In the genomic region with DNA sequence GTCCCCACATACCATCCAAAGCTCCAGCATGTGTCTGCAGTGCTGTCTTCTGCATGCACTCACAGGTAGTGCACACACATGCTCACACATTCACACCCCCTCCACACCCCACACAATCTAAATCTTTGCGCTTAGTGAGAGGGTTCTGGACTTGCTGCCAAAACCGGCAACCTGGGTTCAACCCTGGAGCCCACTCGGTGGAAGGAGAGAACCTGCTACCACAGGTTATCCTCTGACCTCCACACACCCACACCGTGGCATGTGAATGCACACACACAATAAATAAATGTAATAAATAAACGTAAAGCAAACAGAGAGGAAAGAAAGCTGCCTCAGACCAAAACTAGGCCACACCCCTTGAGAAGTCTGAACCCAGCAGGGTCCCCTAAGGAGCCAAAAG, we compare ENCODE assay signal across 8 mouse cellular contexts. TPM values are rescaled to one million over a fixed set of nuclear protein-coding genes. Genes with fewer than 3 reads are reported as not detected.
DNase-seq lines count a peak whose midpoint lies in the region; ATAC-seq and TF ChIP-seq lines count a peak whose summit lies in the region.

No protein-coding gene starts in this region.

- H3K9me3 ChIP-seq in heart, embryonic 15.5 days (replicated peaks), result no peaks in the 10 kb centered on the region
- no peaks in the 10 kb centered on the region for H3K9me3 ChIP-seq in heart, embryonic 16.5 days (replicated peaks; ENCODE audit: control insufficient read depth, low read length)
- H3K9me3 ChIP-seq in midbrain, embryonic 10.5 days (replicated peaks), result no peaks in the 10 kb centered on the region

- H3K4me1 ChIP-seq in heart, embryonic 15.5 days (replicated peaks), result peaks cover 32% of the 10 kb centered on the region
- H3K4me1 ChIP-seq in bone marrow, adult 2 months (ENCODE audit: control insufficient read depth, insufficient read depth, low read length), result peaks cover 6% of the 10 kb centered on the region; the same call in 1 of the 2 replicates
- peaks cover 25% of the 10 kb centered on the region for H3K4me1 ChIP-seq in heart, embryonic 16.5 days (ENCODE audit: control insufficient read depth, insufficient read depth, low read length)
- peaks cover 33% of the 10 kb centered on the region for H3K4me1 ChIP-seq in midbrain, embryonic 10.5 days

- no peak for DNase-seq in heart, postnatal 10 days
- no peak for DNase-seq in midbrain, embryonic 10.5 days (ENCODE audit: low spot score)
- no peak for DNase-seq in right cerebral cortex, postnatal 14 days
- DNase-seq in left cerebral cortex, postnatal 25 days (ENCODE audit: low spot score in 2 of 2), result no peak
- DNase-seq in c-Kit-positive CD71-positive TER-119-positive erythroid progenitor cells, embryonic 14.5 days (ENCODE audit: low spot score), result no peak

- H3K27me3 ChIP-seq in heart, embryonic 15.5 days, result no peaks in the 10 kb centered on the region
- no peaks in the 10 kb centered on the region for H3K27me3 ChIP-seq in heart, embryonic 16.5 days (ENCODE audit: control insufficient read depth, insufficient read depth, low read length)
- H3K27me3 ChIP-seq in midbrain, embryonic 10.5 days (ENCODE audit: low read depth, poor library complexity, severe bottlenecking), result no peaks in the 10 kb centered on the region

- 0 out of 2 replicates have a peak overlapping the region, but pooled peaks have one; percentile 97 for H3K27ac ChIP-seq in heart, embryonic 15.5 days
- no peak overlapping the region for H3K27ac ChIP-seq in bone marrow, adult 2 months (ENCODE audit: control insufficient read depth, insufficient read depth, low read depth, low read length, poor library complexity)
- H3K27ac ChIP-seq in heart, embryonic 16.5 days (ENCODE audit: low read length), result peak overlapping the region; percentile 99; the same call in 1 of the 2 replicates
- peak overlapping the region; percentile 97; the same call in 1 of the 2 replicates for H3K27ac ChIP-seq in midbrain, embryonic 10.5 days (replicated peaks)

- TF ChIP-seq CTCF in bone marrow, adult 2 months (IDR thresholded peaks at IDR 0.05; ENCODE audit: control insufficient read depth, insufficient read depth, low read length), result no peak

- peak overlapping the region; percentile 76 for H3K4me2 ChIP-seq in heart, embryonic 15.5 days
- peak overlapping the region; percentile 85 for H3K4me2 ChIP-seq in heart, embryonic 16.5 days (ENCODE audit: low read depth, low read length)

- no peak for ATAC-seq in heart, embryonic 15.5 days (replicated peaks; ENCODE audit: insufficient number of reproducible peaks, insufficient read depth, low FRiP score, low read depth)
- ATAC-seq in heart, embryonic 16.5 days (replicated peaks; ENCODE audit: extremely low read depth, insufficient read depth, low FRiP score), result no peak

- TF ChIP-seq POLR2A in bone marrow, adult 2 months (IDR thresholded peaks at IDR 0.05; ENCODE audit: borderline replicate concordance, control insufficient read depth, low read depth, low read length), result no peak

- peaks cover 44% of the 10 kb centered on the region for H3K36me3 ChIP-seq in heart, embryonic 15.5 days
- peaks cover 33% of the 10 kb centered on the region for H3K36me3 ChIP-seq in heart, embryonic 16.5 days (ENCODE audit: control insufficient read depth, insufficient read depth)
- peaks cover 57% of the 10 kb centered on the region for H3K36me3 ChIP-seq in midbrain, embryonic 10.5 days

- WGBS in heart, embryonic 15.5 days, result 78% methylated on average over 5 of the region's 5 CpGs
- WGBS in bone marrow, adult 2 months, result 72% methylated on average over 5 of the region's 5 CpGs
- WGBS in heart, embryonic 16.5 days, result 73% methylated on average over 5 of the region's 5 CpGs
- WGBS in midbrain, embryonic 10.5 days, result 86% methylated on average over 5 of the region's 5 CpGs

- intact Hi-C loops in heart, postnatal 10 days (cut with DNase I), result loop anchor here (2.0 kb wide), 1 partner anchor 31 kb away; a partner anchor contains a TSS
- intact Hi-C loops in left cerebral cortex, postnatal 25 days (cut with DNase I), result no loop called here

- peak overlapping the region; percentile 87 for H3K4me3 ChIP-seq in heart, embryonic 15.5 days
- peak overlapping the region; percentile 83 for H3K4me3 ChIP-seq in bone marrow, adult 2 months (replicated peaks; ENCODE audit: control insufficient read depth, low read depth, low read length)
- peak overlapping the region; percentile 85 for H3K4me3 ChIP-seq in heart, embryonic 16.5 days (ENCODE audit: low read length)
- peak overlapping the region; percentile 85 for H3K4me3 ChIP-seq in midbrain, embryonic 10.5 days

- peak overlapping the region; percentile 54 for H3K9ac ChIP-seq in heart, embryonic 15.5 days
- peak overlapping the region; percentile 73 for H3K9ac ChIP-seq in heart, embryonic 16.5 days (ENCODE audit: low read length)

RNA-seq across cellular contexts. Expression of a gene that starts 1.0 kb away (rescaled TPM):
- polyA plus RNA-seq in heart, embryonic 15.5 days (2015; fragmentation: Nextera tagmentation; extraction: Ambion mirVana), result 91.7 and 97.8 TPM in 2 replicates
- 10 to 100 TPM; 76.8 to 78.4 TPM for total RNA-seq in heart, postnatal 10 days (2021)
- polyA plus RNA-seq in bone marrow, adult 2 months (2011; ENCODE audit: insufficient read depth, insufficient read length, low replicate concordance, missing spikeins), result 28.2 and 48.0 TPM in 2 replicates
- 103 and 104 TPM in 2 replicates for polyA plus RNA-seq in heart, embryonic 16.5 days (2015; fragmentation: Nextera tagmentation; extraction: Ambion mirVana)
- polyA plus RNA-seq in midbrain, embryonic 10.5 days (2016; fragmentation: Nextera tagmentation; extraction: Ambion mirVana), result 89.5 and 98.1 TPM in 2 replicates
- total RNA-seq in left cerebral cortex, postnatal 25 days (2021), result 10 to 100 TPM; 78.5 to 79.1 TPM

RNA-seq across cellular contexts. Expression of a gene that starts 1.1 kb away (rescaled TPM):
- polyA plus RNA-seq in heart, embryonic 15.5 days (2015; fragmentation: Nextera tagmentation; extraction: Ambion mirVana), result 53.2 and 63.4 TPM in 2 replicates
- total RNA-seq in heart, postnatal 10 days (2021), result 10 to 100 TPM; 38.4 to 44.7 TPM
- polyA plus RNA-seq in bone marrow, adult 2 months (2011; ENCODE audit: insufficient read depth, insufficient read length, low replicate concordance, missing spikeins), result 24.5 and 49.2 TPM in 2 replicates
- 60.5 and 62.3 TPM in 2 replicates for polyA plus RNA-seq in heart, embryonic 16.5 days (2015; fragmentation: Nextera tagmentation; extraction: Ambion mirVana)
- 77.8 and 89.4 TPM in 2 replicates for polyA plus RNA-seq in midbrain, embryonic 10.5 days (2016; fragmentation: Nextera tagmentation; extraction: Ambion mirVana)
- total RNA-seq in left cerebral cortex, postnatal 25 days (2021), result 10 to 100 TPM; 61.6 to 72.9 TPM

RNA-seq across cellular contexts. Expression of a gene that starts 9.2 kb away (rescaled TPM):
- polyA plus RNA-seq in heart, embryonic 15.5 days (2015; fragmentation: Nextera tagmentation; extraction: Ambion mirVana), result 22.4 and 28.7 TPM in 2 replicates
- total RNA-seq in heart, postnatal 10 days (2021), result 10 to 100 TPM; 18.1 to 21.6 TPM
- polyA plus RNA-seq in bone marrow, adult 2 months (2011; ENCODE audit: insufficient read depth, insufficient read length, low replicate concordance, missing spikeins), result 97.5 and 261 TPM in 2 replicates
- 27.7 and 28.0 TPM in 2 replicates for polyA plus RNA-seq in heart, embryonic 16.5 days (2015; fragmentation: Nextera tagmentation; extraction: Ambion mirVana)
- polyA plus RNA-seq in midbrain, embryonic 10.5 days (2016; fragmentation: Nextera tagmentation; extraction: Ambion mirVana), result 38.1 and 38.4 TPM in 2 replicates
- total RNA-seq in left cerebral cortex, postnatal 25 days (2021), result 10 to 100 TPM; 26.4 to 27.3 TPM

RNA-seq across cellular contexts. Expression of a gene that starts 21.8 kb away (rescaled TPM):
- polyA plus RNA-seq in heart, embryonic 15.5 days (2015; fragmentation: Nextera tagmentation; extraction: Ambion mirVana), result 206 and 273 TPM in 2 replicates
- 100 to 1,000 TPM; 189 to 196 TPM for total RNA-seq in heart, postnatal 10 days (2021)
- polyA plus RNA-seq in bone marrow, adult 2 months (2011; ENCODE audit: insufficient read depth, insufficient read length, low replicate concordance, missing spikeins), result 51.3 and 96.4 TPM in 2 replicates
- polyA plus RNA-seq in heart, embryonic 16.5 days (2015; fragmentation: Nextera tagmentation; extraction: Ambion mirVana), result 210 and 269 TPM in 2 replicates
- 478 and 516 TPM in 2 replicates for polyA plus RNA-seq in midbrain, embryonic 10.5 days (2016; fragmentation: Nextera tagmentation; extraction: Ambion mirVana)
- total RNA-seq in left cerebral cortex, postnatal 25 days (2021), result 100 to 1,000 TPM; 286 to 287 TPM

RNA-seq across cellular contexts. Expression of a gene that starts 31.3 kb away (rescaled TPM):
- polyA plus RNA-seq in heart, embryonic 15.5 days (2015; fragmentation: Nextera tagmentation; extraction: Ambion mirVana), result 2.5 TPM in 2 replicates
- total RNA-seq in heart, postnatal 10 days (2021), result 10 to 100 TPM; 50.4 to 51.3 TPM
- polyA plus RNA-seq in bone marrow, adult 2 months (2011; ENCODE audit: insufficient read depth, insufficient read length, low replicate concordance, missing spikeins), result 24.5 and 32.7 TPM in 2 replicates
- 2.3 and 2.4 TPM in 2 replicates for polyA plus RNA-seq in heart, embryonic 16.5 days (2015; fragmentation: Nextera tagmentation; extraction: Ambion mirVana)
- 4.6 and 4.7 TPM in 2 replicates for polyA plus RNA-seq in midbrain, embryonic 10.5 days (2016; fragmentation: Nextera tagmentation; extraction: Ambion mirVana)
- total RNA-seq in left cerebral cortex, postnatal 25 days (2021), result 10 to 100 TPM; 23.3 to 25.5 TPM
